Mouse (Mus musculus): ENCODE results near the gene H2-Ob. TPM values are rescaled to one million over a fixed set of nuclear protein-coding genes. Genes with fewer than 3 reads are reported as not detected.

H2-Ob gene
- polyA plus RNA-seq, 1 experiment, result 15.1 TPM

GRCm38 (mm10) chr17:34202760-34203442 is 35.8 kb upstream of the H2-Ob start:
- no peak overlapping the region for H3K4me3 ChIP-seq (ENCODE audit: insufficient read depth, low read depth, low read length)
- TF ChIP-seq POLR2A (IDR thresholded peaks at IDR 0.05; ENCODE audit: low read depth, low read length) (no peak), CTCF (conservative IDR thresholded peaks at IDR 0.05; ENCODE audit: insufficient read depth, insufficient read length, low read depth, low read length) (no peak)
- no peaks in the 10 kb centered on the region for H3K36me3 ChIP-seq (ENCODE audit: control insufficient read depth, insufficient read depth, low read length)
- 81% methylated on average over 4 of the region's 4 CpGs for WGBS
- DNase-seq, result no peak
- peaks cover 6% of the 10 kb centered on the region; the same call in 1 of the 2 replicates for H3K4me1 ChIP-seq (ENCODE audit: control insufficient read depth, insufficient read depth, low read length)
- no peaks in the 10 kb centered on the region for H3K27me3 ChIP-seq (replicated peaks; ENCODE audit: control insufficient read depth, insufficient read depth, low read length)
- no peak overlapping the region for H3K27ac ChIP-seq (ENCODE audit: insufficient read depth, low read depth, low read length)

- TF ChIP-seq CTCF (conservative IDR thresholded peaks at IDR 0.05; ENCODE audit: insufficient read depth, insufficient read length, low read depth, low read length), result no peak
- TF ChIP-seq POLR2A (IDR thresholded peaks at IDR 0.05; ENCODE audit: low read depth, low read length), result no peak
- Histone ChIP-seq H3K36me3 (ENCODE audit: control insufficient read depth, insufficient read depth, low read length) (no peaks in the 10 kb centered on the region), H3K27me3 (replicated peaks; ENCODE audit: control insufficient read depth, insufficient read depth, low read length) (no peaks in the 10 kb centered on the region), H3K4me3 (ENCODE audit: insufficient read depth, low read depth, low read length) (peak within 1 kb of the TSS; percentile 94), H3K4me1 (ENCODE audit: control insufficient read depth, insufficient read depth, low read length) (peaks cover 6% of the 10 kb centered on the region; the same call in 1 of the 2 replicates), H3K27ac (ENCODE audit: insufficient read depth, low read depth, low read length) (no peak within 1 kb of the TSS)
- 65% methylated on average over 5 of the region's 5 CpGs for WGBS
- peak; percentile 34 for DNase-seq
Measured at GRCm38 (mm10) chr17:34203444-34203843, 35.3 kb upstream of the H2-Ob start, which contains the start of gene Tap2. Gene Tap2 (plus strand): TSS chr17:34203527.

- Histone ChIP-seq H3K36me3 (ENCODE audit: control insufficient read depth, insufficient read depth, low read length) (no peaks in the 10 kb centered on the region), H3K27ac (ENCODE audit: insufficient read depth, low read depth, low read length) (peak overlapping the region; percentile 63; the same call in 1 of the 2 replicates), H3K27me3 (replicated peaks; ENCODE audit: control insufficient read depth, insufficient read depth, low read length) (no peaks in the 10 kb centered on the region), H3K4me1 (ENCODE audit: control insufficient read depth, insufficient read depth, low read length) (peaks cover 6% of the 10 kb centered on the region; the same call in 1 of the 2 replicates), H3K4me3 (ENCODE audit: insufficient read depth, low read depth, low read length) (peak overlapping the region; percentile 94)
- DNase-seq, result peak; percentile 93
- TF ChIP-seq CTCF (conservative IDR thresholded peaks at IDR 0.05; ENCODE audit: insufficient read depth, insufficient read length, low read depth, low read length) (peak; percentile 80), POLR2A (IDR thresholded peaks at IDR 0.05; ENCODE audit: low read depth, low read length) (peak; percentile 28)
- under 1% methylated on average over 44 of the region's 44 CpGs for WGBS
Measured at GRCm38 (mm10) chr17:34204303-34205010, 34.2 kb upstream of the H2-Ob start.

GRCm38 (mm10) chr17:34205021-34205745 is 33.5 kb upstream of the H2-Ob start:
- H3K4me3 ChIP-seq (ENCODE audit: insufficient read depth, low read depth, low read length), result peak overlapping the region; percentile 94
- no peak for DNase-seq
- H3K27me3 ChIP-seq (replicated peaks; ENCODE audit: control insufficient read depth, insufficient read depth, low read length), result no peaks in the 10 kb centered on the region
- 24% methylated on average over 18 of the region's 18 CpGs for WGBS
- no peaks in the 10 kb centered on the region for H3K36me3 ChIP-seq (ENCODE audit: control insufficient read depth, insufficient read depth, low read length)
- H3K4me1 ChIP-seq (ENCODE audit: control insufficient read depth, insufficient read depth, low read length), result peaks cover 6% of the 10 kb centered on the region; the same call in 1 of the 2 replicates
- H3K27ac ChIP-seq (ENCODE audit: insufficient read depth, low read depth, low read length), result peak overlapping the region; percentile 8; the same call in 1 of the 2 replicates
- TF ChIP-seq POLR2A (IDR thresholded peaks at IDR 0.05; ENCODE audit: low read depth, low read length), result no peak
- no peak for TF ChIP-seq CTCF (conservative IDR thresholded peaks at IDR 0.05; ENCODE audit: insufficient read depth, insufficient read length, low read depth, low read length)

- H3K36me3 ChIP-seq (ENCODE audit: control insufficient read depth, insufficient read depth, low read length), result no peaks in the 10 kb centered on the region
- no peaks in the 10 kb centered on the region for H3K27me3 ChIP-seq (replicated peaks; ENCODE audit: control insufficient read depth, insufficient read depth, low read length)
- H3K4me1 ChIP-seq (ENCODE audit: control insufficient read depth, insufficient read depth, low read length), result peaks cover 6% of the 10 kb centered on the region; the same call in 1 of the 2 replicates
- peak overlapping the region; percentile 8; the same call in 1 of the 2 replicates for H3K27ac ChIP-seq (ENCODE audit: insufficient read depth, low read depth, low read length)
- 29% methylated on average over 9 of the region's 9 CpGs for WGBS
- TF ChIP-seq CTCF (conservative IDR thresholded peaks at IDR 0.05; ENCODE audit: insufficient read depth, insufficient read length, low read depth, low read length) (peak; percentile 63), POLR2A (IDR thresholded peaks at IDR 0.05; ENCODE audit: low read depth, low read length) (no peak)
- peak overlapping the region; percentile 94 for H3K4me3 ChIP-seq (ENCODE audit: insufficient read depth, low read depth, low read length)
- DNase-seq, result peak; percentile 61
Measured at GRCm38 (mm10) chr17:34205746-34206176, 32.9 kb upstream of the H2-Ob start.

GRCm38 (mm10) chr17:34206731-34207130 is 32.0 kb upstream of the H2-Ob start:
- peaks cover 6% of the 10 kb centered on the region; the same call in 1 of the 2 replicates for H3K4me1 ChIP-seq (ENCODE audit: control insufficient read depth, insufficient read depth, low read length)
- no peaks in the 10 kb centered on the region for H3K36me3 ChIP-seq (ENCODE audit: control insufficient read depth, insufficient read depth, low read length)
- DNase-seq, result no peak
- TF ChIP-seq POLR2A (IDR thresholded peaks at IDR 0.05; ENCODE audit: low read depth, low read length) (no peak), CTCF (conservative IDR thresholded peaks at IDR 0.05; ENCODE audit: insufficient read depth, insufficient read length, low read depth, low read length) (no peak)
- 92% methylated on average over 5 of the region's 5 CpGs for WGBS
- no peak overlapping the region for H3K4me3 ChIP-seq (ENCODE audit: insufficient read depth, low read depth, low read length)
- no peaks in the 10 kb centered on the region for H3K27me3 ChIP-seq (replicated peaks; ENCODE audit: control insufficient read depth, insufficient read depth, low read length)
- no peak overlapping the region for H3K27ac ChIP-seq (ENCODE audit: insufficient read depth, low read depth, low read length)

Data from kidney, adult 2 months (tissue).